Mouse (Mus musculus): ENCODE data around the gene Arhgap23.

The Arhgap23 gene

GRCm38 (mm10) chr11:97406094-97406951, 9.0 kb upstream of the Arhgap23 start:
- no peak for DNase-seq

GRCm38 (mm10) chr11:97407456-97407855, 7.9 kb upstream of the Arhgap23 start:
- no peak for DNase-seq

GRCm38 (mm10) chr11:97408171-97408570, 7.2 kb upstream of the Arhgap23 start:
- DNase-seq: peak; percentile 91

- DNase-seq: no peak
Observed at GRCm38 (mm10) chr11:97410958-97411357, 4.4 kb upstream of the Arhgap23 start.

- DNase-seq: no peak
Observed at GRCm38 (mm10) chr11:97412117-97412516, 3.2 kb upstream of the Arhgap23 start.

GRCm38 (mm10) chr11:97412808-97413347, 2.5 kb upstream of the Arhgap23 start:
- DNase-seq: no peak

- DNase-seq: peak; percentile 63
Observed at GRCm38 (mm10) chr11:97415712-97416636, 641 bp downstream of the Arhgap23 start.

- no peak for DNase-seq
Observed at GRCm38 (mm10) chr11:97416637-97417035, 1.3 kb downstream of the Arhgap23 start.

- DNase-seq: no peak
Observed at GRCm38 (mm10) chr11:97418834-97419539, 3.7 kb downstream of the Arhgap23 start.

- DNase-seq: no peak
Observed at GRCm38 (mm10) chr11:97419540-97419900, 4.2 kb downstream of the Arhgap23 start.

- no peak for DNase-seq
Observed at GRCm38 (mm10) chr11:97422507-97422906, 7.2 kb downstream of the Arhgap23 start.

GRCm38 (mm10) chr11:97424092-97424692, 8.9 kb downstream of the Arhgap23 start:
- no peak for DNase-seq

- no peak for DNase-seq
Observed at GRCm38 (mm10) chr11:97424802-97425201, 9.5 kb downstream of the Arhgap23 start.

- peak; percentile 92 for DNase-seq
Observed at GRCm38 (mm10) chr11:97427794-97428725, 12.7 kb downstream of the Arhgap23 start.

GRCm38 (mm10) chr11:97428726-97429077, 13.4 kb downstream of the Arhgap23 start:
- no peak for DNase-seq

GRCm38 (mm10) chr11:97429615-97430014, 14.3 kb downstream of the Arhgap23 start:
- no peak for DNase-seq

GRCm38 (mm10) chr11:97432015-97432414, 16.7 kb downstream of the Arhgap23 start:
- DNase-seq: peak; percentile 65

GRCm38 (mm10) chr11:97432983-97433539, 17.7 kb downstream of the Arhgap23 start:
- no peak for DNase-seq

GRCm38 (mm10) chr11:97434121-97434520, 18.8 kb downstream of the Arhgap23 start:
- DNase-seq: no peak

- DNase-seq: peak; percentile 91
Observed at GRCm38 (mm10) chr11:97434704-97435454, 19.5 kb downstream of the Arhgap23 start.
